Mouse (Mus musculus) embryonic fibroblast, embryonic 13.5 days (primary cell): ENCODE results near the gene Coro7.

Source experiments
- CTCF ChIP-seq: IDR thresholded peaks from 2 replicates; pipeline ENCODE4 v1.5.1; 2011; ENCODE audit warnings: mild to moderate bottlenecking, control low read depth, low read length, moderate library complexity, borderline replicate concordance; ENCODE audit not compliant: insufficient read depth
- POLR2A ChIP-seq: IDR thresholded peaks from 2 replicates; pipeline ENCODE4 v1.6.1; 2011; ENCODE audit warnings: low read depth, mild to moderate bottlenecking, control low read depth, low read length, moderate library complexity

DNA sequence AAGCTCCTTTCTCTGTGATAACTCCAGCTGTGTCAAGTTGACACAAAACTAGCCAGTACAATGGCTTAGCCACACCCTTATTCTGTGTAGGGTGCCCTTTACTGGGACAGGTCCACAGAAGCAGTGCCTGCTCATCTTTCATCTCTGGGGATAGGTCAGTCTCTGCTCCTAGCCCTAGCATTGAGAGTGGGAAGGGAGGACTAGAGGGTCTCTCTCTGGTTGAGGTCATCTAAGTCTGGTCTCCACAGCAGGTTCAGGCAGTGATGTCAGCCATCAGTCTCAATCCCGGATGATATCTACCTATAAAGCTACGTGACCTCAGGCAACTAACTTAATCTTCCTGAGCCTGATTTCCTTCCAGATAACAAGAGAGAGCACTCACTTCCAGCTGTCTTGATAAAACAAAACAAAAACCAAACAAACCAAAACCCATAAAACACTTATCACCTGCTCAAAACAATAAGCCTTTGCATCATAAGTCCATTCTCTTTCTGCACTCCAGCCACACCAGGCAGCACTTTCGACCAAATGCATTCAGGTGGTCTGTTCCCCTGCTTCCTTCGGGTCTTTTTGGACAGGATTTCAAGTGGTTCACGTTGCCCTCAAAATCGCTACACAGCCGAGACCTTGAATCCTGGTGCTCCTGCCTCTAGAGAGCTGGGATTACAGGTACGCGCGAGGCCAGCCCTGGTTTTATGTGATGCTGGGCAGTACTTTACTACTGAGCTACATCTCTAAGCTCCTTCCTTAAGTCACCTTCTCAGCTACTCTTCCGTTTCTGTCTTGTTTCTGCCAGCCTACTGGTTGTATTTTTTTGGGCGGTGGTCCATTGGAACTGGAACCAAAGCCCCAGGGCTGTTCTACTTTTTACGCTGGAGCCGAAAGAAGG lies 93.7 kb downstream of the Coro7 start:
- TF ChIP-seq CTCF (no peak), POLR2A (no peak)
